Mouse (Mus musculus) midbrain, embryonic 15.5 days (tissue): ENCODE results near the gene Prkag2. TPM values are rescaled to one million over a fixed set of nuclear protein-coding genes. Genes with fewer than 3 reads are reported as not detected.

Experiments
- ATAC-seq: fragments of 200-750 bp; cut with Nextera tagmentation; replicated peaks from 2 replicates; pipeline ENCODE4 v1.8.0; 2017; ENCODE audit warnings: moderate TSS enrichment
- H3K27ac ChIP-seq: fragments of 300-500 bp; sonication (generic); 2 replicates; pipeline ENCODE4 v1.5.1; 2015; ENCODE audit warnings: mild to moderate bottlenecking, inconsistent platforms
- H3K27me3 ChIP-seq: fragments of 300-500 bp; sonication (generic); replicated peaks from 2 replicates; pipeline ENCODE4 v1.6.1; 2015; ENCODE audit warnings: inconsistent platforms
- H3K36me3 ChIP-seq: fragments of 300-500 bp; sonication (generic); replicated peaks from 2 replicates; pipeline ENCODE4 v1.6.1; 2015; ENCODE audit warnings: inconsistent platforms
- H3K4me1 ChIP-seq: fragments of 300-500 bp; sonication (generic); 2 replicates; pipeline ENCODE4 v1.6.1; 2015; ENCODE audit warnings: inconsistent platforms
- H3K4me2 ChIP-seq: fragments of 300-500 bp; sonication (generic); 2 replicates; pipeline ENCODE4 v1.6.1; 2015; ENCODE audit warnings: inconsistent platforms, mild to moderate bottlenecking, moderate library complexity
- H3K4me3 ChIP-seq: fragments of 300-500 bp; sonication (generic); 2 replicates; pipeline ENCODE4 v1.5.1; 2015; ENCODE audit warnings: mild to moderate bottlenecking, inconsistent platforms
- H3K9ac ChIP-seq: fragments of 300-500 bp; sonication (generic); 2 replicates; pipeline ENCODE4 v1.6.1; 2015; ENCODE audit warnings: mild to moderate bottlenecking, inconsistent platforms
- H3K9me3 ChIP-seq: fragments of 300-500 bp; sonication (generic); 2 replicates; pipeline ENCODE4 v1.6.1; 2016; ENCODE audit warnings: inconsistent platforms
- WGBS: fragments of 180-500 bp; shearing (Covaris S2); methylation state at CpG from one replicate; pipeline ENCODE4 v1.1.7; 2015; ENCODE audit warnings: mixed read lengths; 5-methylcytosine and 5-hydroxymethylcytosine counted together
- polyA plus RNA-seq: library from polyadenylated mRNA; unstranded; fragments of >200 nt; fragmentation: Nextera tagmentation; extraction: Ambion mirVana; gene quantifications from 2 replicates; pipeline ENCODE4 v1.2.1, GENCODE M21; 2015

Prkag2 gene
- polyA plus RNA-seq, 1 experiment from 2014 or later = 102 TPM

DNA sequence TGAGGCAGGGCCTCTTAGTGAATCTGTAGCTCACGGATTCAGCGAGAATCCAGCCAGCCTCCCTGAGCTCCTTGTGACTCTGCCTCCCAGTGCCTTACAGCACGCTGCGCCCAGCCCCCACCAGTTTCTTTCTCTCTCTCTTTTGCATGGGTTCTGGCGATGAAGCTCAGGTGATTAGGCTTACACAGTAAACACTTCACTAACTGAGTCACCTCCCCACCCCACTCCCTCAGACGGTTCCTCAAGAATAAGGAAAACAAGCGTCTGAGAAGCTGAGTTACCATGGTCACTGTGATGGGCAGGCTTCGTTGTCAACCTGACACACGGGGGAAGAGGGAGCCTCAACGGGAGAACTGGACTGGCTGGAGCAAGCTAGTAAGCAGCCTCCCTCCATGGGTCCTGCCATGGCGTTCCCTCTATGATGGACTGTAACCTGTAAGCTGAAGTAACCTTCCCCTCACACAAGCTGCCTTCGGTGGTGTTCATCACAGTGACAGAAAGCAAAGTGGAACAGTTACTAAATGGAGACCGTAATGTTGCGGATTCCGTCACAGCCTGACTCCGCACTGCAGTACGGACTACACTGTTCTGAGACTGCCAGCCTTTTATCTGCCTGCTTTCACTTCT, 37.8 kb downstream of the Prkag2 start:
- H3K4me3 ChIP-seq = no peak overlapping the region
- no peak overlapping the region for H3K27ac ChIP-seq
- H3K9me3 ChIP-seq = no peaks in the 10 kb centered on the region
- no peak overlapping the region for H3K4me2 ChIP-seq
- H3K27me3 ChIP-seq = no peaks in the 10 kb centered on the region
- peaks cover 30% of the 10 kb centered on the region for H3K4me1 ChIP-seq
- H3K36me3 ChIP-seq = no peaks in the 10 kb centered on the region
- 35% methylated on average over 17 of the region's 17 CpGs for WGBS
- H3K9ac ChIP-seq = no peak overlapping the region
- ATAC-seq = peak; percentile 14; the same call in 1 of the 2 replicates

DNA sequence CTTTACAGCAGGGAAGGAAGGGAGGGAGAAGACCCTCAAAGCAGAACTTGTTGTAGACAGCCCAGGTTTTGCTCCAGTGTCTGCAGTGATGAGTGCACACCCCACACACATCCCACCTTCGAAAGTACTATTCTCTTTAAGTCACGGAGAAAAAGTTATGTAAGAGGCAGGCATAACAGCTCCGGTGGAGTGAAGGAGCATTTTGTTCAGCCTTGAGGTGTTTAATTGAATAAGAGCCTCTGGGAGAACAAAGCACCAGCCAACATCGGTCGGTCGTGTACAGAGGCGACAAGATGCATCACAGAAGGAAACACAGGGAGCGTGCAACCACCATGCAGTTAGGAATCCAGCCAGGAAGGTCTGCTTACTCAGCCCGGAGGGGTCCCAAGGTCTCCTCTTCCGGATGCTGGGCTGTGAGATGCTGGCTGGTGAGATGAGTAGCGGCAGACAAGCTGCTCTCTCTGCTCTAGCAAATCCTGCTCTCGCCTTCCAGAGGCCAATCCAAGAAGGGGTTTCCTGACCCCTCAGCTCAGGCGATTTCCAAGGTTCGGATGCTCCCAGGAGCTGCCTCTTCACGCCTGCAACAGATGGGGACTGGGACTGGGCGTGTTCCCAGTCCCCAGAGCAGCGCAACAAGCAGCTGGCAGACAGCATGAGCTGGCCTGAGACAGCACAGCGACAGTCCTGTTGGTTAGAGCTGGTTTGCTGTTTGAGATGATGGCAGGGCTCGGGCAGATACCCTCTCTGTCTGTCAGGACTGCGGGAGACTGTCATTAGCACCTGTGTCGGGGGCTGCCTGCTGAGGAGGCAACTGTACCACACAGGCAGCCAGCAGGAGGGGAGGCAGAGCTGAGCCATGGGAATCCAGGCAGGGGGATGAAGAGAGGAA, 41.3 kb downstream of the Prkag2 start:
- no peaks in the 10 kb centered on the region for H3K27me3 ChIP-seq
- no peaks in the 10 kb centered on the region for H3K9me3 ChIP-seq
- WGBS = 18% methylated on average over 21 of the region's 21 CpGs
- no peaks in the 10 kb centered on the region for H3K36me3 ChIP-seq
- no peak overlapping the region for H3K4me3 ChIP-seq
- peak; percentile 14; the same call in 1 of the 2 replicates for ATAC-seq
- H3K4me1 ChIP-seq = peaks cover 26% of the 10 kb centered on the region
- H3K4me2 ChIP-seq = peak overlapping the region; percentile 27
- H3K27ac ChIP-seq = no peak overlapping the region
- H3K9ac ChIP-seq = peak overlapping the region; percentile 34; the same call in 1 of the 2 replicates

DNA sequence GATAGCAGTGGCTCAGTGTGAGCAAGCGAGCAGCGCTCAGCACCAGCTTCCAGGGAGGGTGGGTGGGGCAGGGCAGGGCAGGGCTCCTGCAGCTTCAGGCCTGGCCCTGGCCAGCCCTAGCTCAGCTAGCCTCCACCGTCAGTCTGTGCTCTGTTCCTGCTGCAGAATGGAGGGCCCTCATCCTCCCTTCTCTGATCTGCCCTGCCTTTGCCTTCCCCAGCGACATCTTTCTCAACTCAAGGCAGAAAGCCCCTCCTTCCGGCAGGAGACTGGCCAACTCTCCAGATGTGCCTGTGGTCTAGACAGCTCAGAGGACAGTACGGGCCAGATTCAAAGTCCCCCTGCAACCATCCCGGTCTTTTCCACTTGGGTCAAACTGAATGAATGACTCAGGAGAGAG, 42.0 kb downstream of the Prkag2 start:
- no peak overlapping the region for H3K4me2 ChIP-seq
- no peaks in the 10 kb centered on the region for H3K9me3 ChIP-seq

DNA sequence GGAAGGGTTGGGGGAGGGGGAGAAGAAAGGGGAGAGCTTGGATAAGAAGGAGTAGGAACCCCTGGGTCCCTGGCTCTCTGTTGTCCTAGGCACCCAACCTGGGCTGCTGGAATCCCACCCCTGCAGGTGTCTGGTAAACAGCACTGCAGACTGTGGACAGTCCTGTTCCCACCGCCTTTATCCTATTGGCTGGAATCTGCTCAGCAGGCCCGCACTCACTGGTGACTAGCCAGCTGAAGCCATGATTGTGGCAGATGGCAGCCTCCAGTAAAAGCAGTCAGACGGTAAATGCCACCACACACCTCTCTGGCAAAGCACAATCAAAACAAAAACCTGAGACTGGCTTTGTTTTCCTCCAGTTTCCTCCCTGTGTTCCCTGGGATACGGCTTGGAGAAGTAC, 45.2 kb downstream of the Prkag2 start:
- WGBS = 37% methylated on average over 4 of the region's 4 CpGs
- Histone ChIP-seq H3K9me3 (no peaks in the 10 kb centered on the region), H3K9ac (no peak overlapping the region), H3K4me2 (no peak overlapping the region), H3K4me1 (peaks cover 22% of the 10 kb centered on the region), H3K36me3 (no peaks in the 10 kb centered on the region), H3K27me3 (no peaks in the 10 kb centered on the region), H3K4me3 (no peak overlapping the region), H3K27ac (no peak overlapping the region)
- no peak for ATAC-seq

More for the DNA sequence above, 42.0 kb downstream of the Prkag2 start:
- no peaks in the 10 kb centered on the region for H3K27me3 ChIP-seq
- no peak for ATAC-seq
- 41% methylated on average over 7 of the region's 7 CpGs for WGBS
- no peak overlapping the region for H3K27ac ChIP-seq
- H3K4me3 ChIP-seq = no peak overlapping the region
- no peaks in the 10 kb centered on the region for H3K36me3 ChIP-seq
- H3K9ac ChIP-seq = no peak overlapping the region
- H3K4me1 ChIP-seq = peaks cover 26% of the 10 kb centered on the region

DNA sequence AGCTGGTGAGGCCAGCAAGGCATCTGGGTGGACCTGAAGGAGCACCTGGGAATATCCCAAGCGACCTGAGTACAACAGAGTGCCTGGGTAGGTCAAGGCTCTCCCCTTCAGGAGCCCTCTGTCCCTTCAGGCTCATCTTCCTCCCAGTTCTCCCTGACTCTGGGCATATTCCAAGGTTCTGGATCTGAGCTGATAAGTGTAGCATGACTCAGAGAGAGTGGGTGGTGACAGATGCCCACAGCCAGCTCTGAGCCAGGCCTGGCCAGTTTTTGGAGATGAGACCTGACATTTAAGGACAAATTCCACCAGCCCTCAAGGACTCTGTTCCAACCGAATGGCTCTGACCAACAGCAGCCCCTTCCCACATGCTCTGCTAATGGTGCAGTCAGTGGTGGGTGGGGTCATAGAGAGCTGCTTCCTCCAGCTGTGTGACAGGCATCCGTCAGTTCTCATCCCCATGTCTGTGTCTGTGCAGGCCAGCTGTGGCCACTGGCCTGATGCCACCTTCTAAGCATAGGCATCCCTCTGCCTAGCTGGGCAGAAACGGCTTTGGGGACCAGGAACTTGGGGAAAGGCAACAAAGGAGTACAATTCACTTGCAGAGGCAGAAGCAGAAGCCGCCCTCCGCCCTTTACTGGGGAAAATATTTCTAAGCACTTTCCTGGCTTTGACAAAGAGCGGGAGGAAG, 46.3 kb downstream of the Prkag2 start:
- Histone ChIP-seq H3K27me3 (no peaks in the 10 kb centered on the region), H3K4me1 (peaks cover 10% of the 10 kb centered on the region), H3K27ac (no peak overlapping the region), H3K9me3 (no peaks in the 10 kb centered on the region), H3K36me3 (no peaks in the 10 kb centered on the region), H3K4me2 (no peak overlapping the region), H3K4me3 (no peak overlapping the region), H3K9ac (no peak overlapping the region)
- WGBS = 80% methylated on average over 7 of the region's 7 CpGs
- ATAC-seq = no peak

DNA sequence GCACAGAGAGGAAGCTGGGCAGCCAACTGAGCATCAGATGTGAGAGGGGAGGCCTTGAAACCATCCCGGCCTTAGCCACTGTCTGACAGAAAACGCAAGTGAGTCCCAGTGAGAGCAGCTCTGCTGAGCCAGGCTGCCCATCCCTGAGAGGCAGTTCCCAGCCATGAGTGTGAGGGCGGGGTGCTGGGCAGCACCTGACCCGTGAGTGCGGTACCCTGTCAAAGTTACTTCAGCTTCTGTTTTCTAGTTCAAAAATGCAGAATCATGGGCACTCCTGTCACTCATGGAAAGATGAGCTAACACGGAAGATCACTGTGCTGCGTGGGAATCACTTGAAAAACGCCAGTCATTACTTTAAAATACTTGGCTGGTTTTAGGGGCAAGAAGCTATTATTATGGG, 49.6 kb downstream of the Prkag2 start:
- Histone ChIP-seq H3K4me1 (no peaks in the 10 kb centered on the region), H3K27ac (no peak overlapping the region), H3K9ac (no peak overlapping the region), H3K9me3 (no peaks in the 10 kb centered on the region), H3K27me3 (no peaks in the 10 kb centered on the region), H3K4me2 (no peak overlapping the region), H3K36me3 (no peaks in the 10 kb centered on the region), H3K4me3 (no peak overlapping the region)
- WGBS = 79% methylated on average over 8 of the region's 8 CpGs
- no peak for ATAC-seq

DNA sequence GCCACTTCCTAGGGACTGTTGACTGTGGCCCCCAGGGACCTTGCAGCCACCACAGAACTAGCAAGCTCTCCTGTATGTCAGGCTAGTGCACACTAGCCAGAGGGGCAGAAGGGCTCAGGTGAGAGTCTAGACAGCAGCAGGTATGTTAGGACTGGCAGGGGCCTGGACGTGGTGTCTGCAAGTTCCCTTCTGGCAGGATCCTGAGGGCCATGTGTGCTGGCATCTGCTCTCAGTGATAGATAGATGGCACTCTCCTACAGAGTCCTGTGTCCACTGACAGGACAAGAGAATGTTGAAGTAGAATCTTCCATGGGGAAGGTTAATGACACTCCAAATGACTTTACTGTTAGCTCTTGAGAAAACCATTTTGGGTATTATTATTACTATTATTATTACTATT, 52.8 kb downstream of the Prkag2 start:
- H3K4me1 ChIP-seq = no peaks in the 10 kb centered on the region
- H3K27ac ChIP-seq = no peak overlapping the region
- ATAC-seq = no peak
- H3K27me3 ChIP-seq = no peaks in the 10 kb centered on the region
- 73% methylated on average over 1 of the region's 1 CpGs for WGBS
- no peaks in the 10 kb centered on the region for H3K9me3 ChIP-seq
- H3K4me2 ChIP-seq = no peak overlapping the region
- no peak overlapping the region for H3K9ac ChIP-seq
- no peaks in the 10 kb centered on the region for H3K36me3 ChIP-seq
- no peak overlapping the region for H3K4me3 ChIP-seq

DNA sequence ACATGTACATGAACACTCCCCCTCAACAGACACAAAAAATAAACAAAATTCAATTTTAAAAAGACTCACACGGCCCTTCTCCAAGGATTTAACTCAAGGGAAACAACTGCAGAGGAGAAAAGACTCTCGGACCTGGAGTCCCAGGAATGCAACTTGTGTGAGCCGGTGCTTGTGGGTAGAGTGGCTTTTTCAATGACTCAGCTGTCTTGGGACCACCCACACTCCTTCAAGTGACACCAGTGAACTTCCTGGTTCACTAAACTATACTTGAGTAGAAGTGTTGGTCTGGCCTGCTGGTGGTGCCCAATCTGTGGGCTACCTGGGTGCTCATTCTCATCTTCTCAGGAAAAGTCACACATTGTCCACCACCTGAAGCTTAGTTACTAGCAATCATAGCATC, 53.7 kb downstream of the Prkag2 start:
- ATAC-seq = no peak

DNA sequence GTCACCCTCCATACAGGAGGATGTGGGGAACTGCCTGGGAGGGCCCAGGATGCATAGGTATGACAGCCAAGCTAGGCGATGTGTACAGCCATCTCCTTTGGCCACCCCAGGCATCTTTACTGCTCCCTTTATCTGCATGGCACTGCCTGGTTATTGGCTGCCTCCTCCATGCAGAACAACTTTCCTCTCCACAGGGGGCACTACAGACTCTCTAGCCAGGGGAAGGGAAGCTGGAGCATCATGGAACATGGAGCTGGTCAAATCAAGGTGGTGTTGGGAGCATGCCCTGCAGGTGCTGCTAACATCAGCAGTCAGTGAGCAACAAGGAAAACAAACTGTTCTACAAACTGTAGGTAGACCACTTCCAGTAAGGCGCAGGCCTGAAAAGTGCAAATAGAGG, 56.4 kb downstream of the Prkag2 start:
- H3K4me3 ChIP-seq = no peak overlapping the region
- no peak overlapping the region for H3K9ac ChIP-seq
- ATAC-seq = no peak
- no peak overlapping the region for H3K4me2 ChIP-seq
- peaks cover 2% of the 10 kb centered on the region; the same call in 1 of the 2 replicates for H3K9me3 ChIP-seq
- no peaks in the 10 kb centered on the region for H3K4me1 ChIP-seq
- 94% methylated on average over 2 of the region's 2 CpGs for WGBS
- H3K27me3 ChIP-seq = no peaks in the 10 kb centered on the region
- no peaks in the 10 kb centered on the region for H3K36me3 ChIP-seq
- H3K27ac ChIP-seq = no peak overlapping the region

More for the DNA sequence above, 53.7 kb downstream of the Prkag2 start:
- no peak overlapping the region for H3K27ac ChIP-seq
- H3K36me3 ChIP-seq = no peaks in the 10 kb centered on the region
- no peaks in the 10 kb centered on the region for H3K9me3 ChIP-seq
- no peaks in the 10 kb centered on the region for H3K4me1 ChIP-seq
- H3K4me2 ChIP-seq = no peak overlapping the region
- no peak overlapping the region for H3K9ac ChIP-seq
- H3K4me3 ChIP-seq = no peak overlapping the region
- no peaks in the 10 kb centered on the region for H3K27me3 ChIP-seq
- 74% methylated on average over 3 of the region's 3 CpGs for WGBS

DNA sequence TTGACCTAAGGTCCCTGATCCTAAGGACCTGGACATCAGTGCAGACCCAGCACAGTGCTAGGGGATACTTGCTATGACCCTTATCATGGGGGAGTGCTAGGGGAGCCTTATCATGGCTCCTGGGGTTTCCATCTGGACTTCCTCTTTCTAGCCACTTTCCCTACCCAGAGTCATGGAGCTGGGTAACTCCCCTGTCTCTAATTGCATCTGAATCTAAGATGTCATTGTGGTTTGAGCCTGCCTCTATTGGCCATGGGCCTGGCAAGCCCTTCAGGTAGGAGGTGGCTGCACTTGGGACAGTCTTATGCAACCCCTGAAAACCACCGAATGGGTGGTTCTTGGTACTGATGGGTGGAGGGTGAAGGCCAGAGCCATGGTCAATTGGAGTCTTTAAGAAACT, 58.5 kb downstream of the Prkag2 start:
- H3K4me3 ChIP-seq = no peak overlapping the region
- no peaks in the 10 kb centered on the region for H3K36me3 ChIP-seq
- no peak overlapping the region for H3K27ac ChIP-seq
- no peak overlapping the region for H3K4me2 ChIP-seq
- no peaks in the 10 kb centered on the region for H3K27me3 ChIP-seq
- WGBS = 92% methylated on average over 1 of the region's 1 CpGs
- H3K9me3 ChIP-seq = peaks cover 2% of the 10 kb centered on the region; the same call in 1 of the 2 replicates
- no peaks in the 10 kb centered on the region for H3K4me1 ChIP-seq
- ATAC-seq = no peak
- H3K9ac ChIP-seq = no peak overlapping the region

DNA sequence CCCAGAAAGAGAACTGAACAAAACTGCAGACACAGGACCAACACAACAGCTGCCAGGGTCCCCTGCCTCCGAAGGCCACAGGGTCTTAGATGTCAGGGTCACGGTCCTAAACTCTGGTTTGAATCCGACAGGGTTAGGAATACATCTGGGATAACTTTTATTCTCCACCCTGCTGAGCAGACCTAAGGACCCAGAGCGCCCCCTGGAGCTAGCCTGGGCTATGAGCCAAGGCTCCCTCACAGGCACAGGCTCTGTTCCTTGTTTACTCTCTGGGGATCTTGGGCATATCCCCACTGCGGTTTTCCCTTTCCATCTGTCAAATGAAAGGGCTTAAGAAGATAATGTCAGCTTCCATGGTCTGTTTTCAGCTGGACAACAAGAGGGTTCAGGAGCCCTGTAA, 59.1 kb downstream of the Prkag2 start:
- Histone ChIP-seq H3K9me3 (peaks cover 2% of the 10 kb centered on the region; the same call in 1 of the 2 replicates), H3K4me1 (no peaks in the 10 kb centered on the region), H3K4me3 (no peak overlapping the region), H3K27ac (no peak overlapping the region), H3K4me2 (no peak overlapping the region), H3K9ac (no peak overlapping the region), H3K36me3 (no peaks in the 10 kb centered on the region), H3K27me3 (no peaks in the 10 kb centered on the region)
- no peak for ATAC-seq
- WGBS = 47% methylated on average over 5 of the region's 5 CpGs

DNA sequence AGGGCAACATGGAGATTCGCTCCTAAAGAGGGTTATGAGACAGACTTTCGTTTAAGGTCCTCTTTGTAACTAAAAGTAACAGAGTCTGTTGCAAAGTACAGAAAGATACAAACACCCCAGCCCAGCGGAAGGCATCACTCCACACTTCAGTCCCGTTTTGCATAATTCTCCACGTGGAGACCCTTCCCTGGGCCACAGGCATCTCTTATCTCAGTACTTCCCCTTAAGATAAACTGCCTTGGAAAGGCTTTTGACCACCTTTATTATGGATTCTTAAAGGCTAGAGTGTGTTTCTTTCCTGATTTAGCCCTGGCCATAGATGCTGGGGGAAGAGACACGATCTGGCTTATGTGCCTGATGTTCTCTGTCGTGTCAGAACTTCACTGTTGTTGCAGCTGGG, 59.5 kb downstream of the Prkag2 start:
- Histone ChIP-seq H3K27ac (no peak overlapping the region), H3K9ac (no peak overlapping the region), H3K4me2 (no peak overlapping the region), H3K36me3 (no peaks in the 10 kb centered on the region), H3K27me3 (no peaks in the 10 kb centered on the region), H3K4me3 (no peak overlapping the region), H3K4me1 (no peaks in the 10 kb centered on the region), H3K9me3 (peaks cover 2% of the 10 kb centered on the region; the same call in 1 of the 2 replicates)
- no peak for ATAC-seq
- 79% methylated on average over 7 of the region's 7 CpGs for WGBS
